Mouse (Mus musculus): Measurements from ENCODE around the gene Plcxd2.

Plcxd2 gene

GRCm38 (mm10) chr16:45939436-45939835 is 70.6 kb downstream of the Plcxd2 start:
- no peak for DNase-seq (ENCODE audit: low read depth, low spot score)

- DNase-seq (ENCODE audit: low read depth, low spot score), result peak; percentile 81
These were observed 72.6 kb downstream of the Plcxd2 start for GRCm38 (mm10) chr16:45937381-45937780.

GRCm38 (mm10) chr16:45936521-45936920 is 73.5 kb downstream of the Plcxd2 start:
- DNase-seq (ENCODE audit: low read depth, low spot score), result no peak

- peak; percentile 41 for DNase-seq (ENCODE audit: low read depth, low spot score)
These were observed 74.0 kb downstream of the Plcxd2 start for GRCm38 (mm10) chr16:45935956-45936483.

GRCm38 (mm10) chr16:45934721-45935407 is 75.2 kb downstream of the Plcxd2 start:
- peak; percentile 41 for DNase-seq (ENCODE audit: low read depth, low spot score)

- peak; percentile 71 for DNase-seq (ENCODE audit: low read depth, low spot score)
These were observed 79.7 kb downstream of the Plcxd2 start for GRCm38 (mm10) chr16:45930308-45930707.

- DNase-seq (ENCODE audit: low read depth, low spot score), result no peak
These were observed 81.9 kb downstream of the Plcxd2 start for GRCm38 (mm10) chr16:45928090-45928489.

- DNase-seq (ENCODE audit: low read depth, low spot score), result peak; percentile 71
These were observed 82.4 kb downstream of the Plcxd2 start for GRCm38 (mm10) chr16:45927601-45928000.

- DNase-seq (ENCODE audit: low read depth, low spot score), result no peak
These were observed 83.1 kb downstream of the Plcxd2 start for GRCm38 (mm10) chr16:45926875-45927274.

GRCm38 (mm10) chr16:45923731-45924424 is 86.1 kb downstream of the Plcxd2 start:
- DNase-seq (ENCODE audit: low read depth, low spot score), result peak; percentile 59

- DNase-seq (ENCODE audit: low read depth, low spot score), result peak; percentile 31
These were observed 87.3 kb downstream of the Plcxd2 start for GRCm38 (mm10) chr16:45922546-45923229.

- no peak for DNase-seq (ENCODE audit: low read depth, low spot score)
These were observed 90.4 kb downstream of the Plcxd2 start for GRCm38 (mm10) chr16:45919572-45919971.
